Mouse (Mus musculus) MEL (cell line): ENCODE results near the gene Paics.

ENCODE experiments used
- CHD2 ChIP-seq: IDR thresholded peaks from 2 replicates; pipeline ENCODE4 v1.6.1; 2011; ENCODE audit warnings: low read length, improper control_type of control experiment
- CTCF ChIP-seq, 3 experiments: IDR thresholded peaks in 2 of 3; conservative IDR thresholded peaks in 1 of 3; 2 replicates each; pipeline ENCODE4 v1.5.1; 2011 to 2012; ENCODE audit warnings: low read length in 3 of 3, low read depth in 2 of 3, mild to moderate bottlenecking in 2 of 3, improper control_type of control experiment in 1 of 3, inconsistent platforms in 1 of 3, mixed read lengths in 1 of 3, moderate library complexity in 1 of 3; ENCODE audit not compliant: control insufficient read depth in 1 of 3, insufficient read depth in 1 of 3, poor library complexity in 1 of 3, severe bottlenecking in 1 of 3
- MAFK ChIP-seq: IDR thresholded peaks from 2 replicates; pipeline ENCODE4 v1.6.1; 2011; ENCODE audit warnings: low read depth, mild to moderate bottlenecking, low read length, improper control_type of control experiment, borderline replicate concordance
- MYB ChIP-seq: IDR thresholded peaks from 2 replicates; pipeline ENCODE4 v1.6.1; 2011; ENCODE audit warnings: mild to moderate bottlenecking, low read depth, low read length, improper control_type of control experiment
- POLR2A ChIP-seq, 2 experiments: IDR thresholded peaks; 2 replicates each; pipeline ENCODE4 v1.6.1; 2011 to 2012; ENCODE audit warnings: low read length in 2 of 2, mild to moderate bottlenecking in 2 of 2, control low read depth in 1 of 2, improper control_type of control experiment in 1 of 2, low read depth in 1 of 2, moderate library complexity in 1 of 2; ENCODE audit not compliant: control insufficient read depth in 1 of 2, insufficient read depth in 1 of 2, poor library complexity in 1 of 2
- POLR2AphosphoS2 ChIP-seq: IDR thresholded peaks from 2 replicates; pipeline ENCODE4 v1.6.1; 2011; ENCODE audit warnings: low read length, improper control_type of control experiment
- TBP ChIP-seq: IDR thresholded peaks from 2 replicates; pipeline ENCODE4 v1.8.0; 2011; ENCODE audit warnings: low read depth, low read length, improper control_type of control experiment
- UBTF ChIP-seq: IDR thresholded peaks from 2 replicates; pipeline ENCODE4 v1.6.1; 2012; ENCODE audit warnings: low read depth, mild to moderate bottlenecking, inconsistent platforms, low read length, improper control_type of control experiment, moderate library complexity, borderline replicate concordance; ENCODE audit not compliant: insufficient read depth
- USF1 ChIP-seq: IDR thresholded peaks from 2 replicates; pipeline ENCODE4 v1.6.1; 2014; ENCODE audit warnings: low read depth, mild to moderate bottlenecking, inconsistent platforms, low read length, improper control_type of control experiment, moderate library complexity
- ZC3H11A ChIP-seq: IDR thresholded peaks from 2 replicates; pipeline ENCODE4 v1.6.1; 2012; ENCODE audit warnings: low read depth, mild to moderate bottlenecking, inconsistent platforms, low read length, improper control_type of control experiment
- ZNF384 ChIP-seq: IDR thresholded peaks from 2 replicates; pipeline ENCODE4 v1.6.1; 2012; ENCODE audit warnings: low read depth, mild to moderate bottlenecking, inconsistent platforms, low read length, improper control_type of control experiment

GRCm38 (mm10) chr5:76964651-76965050 is 13.5 kb downstream of the Paics start:
- TF ChIP-seq POLR2A (IDR thresholded peaks at IDR 0.05; ENCODE audit: control insufficient read depth in 1 of 2, insufficient read depth in 1 of 2, low read depth in 1 of 2, low read length in 2 of 2, poor library complexity in 1 of 2) (no peak), ZNF384 (no peak), USF1 (no peak), CTCF (IDR thresholded peaks at IDR 0.05 in 2 of 3, conservative IDR thresholded peaks at IDR 0.05 in 1 of 3; ENCODE audit: control insufficient read depth in 1 of 3, insufficient read depth in 1 of 3, low read depth in 2 of 3, low read length in 3 of 3, poor library complexity in 1 of 3, severe bottlenecking in 1 of 3) (peak; percentile 10 to 64 (median 47); a peak in 5 of 6 replicates), POLR2AphosphoS2 (no peak), MYB (no peak), TBP (no peak), MAFK (no peak), UBTF (no peak), CHD2 (no peak), ZC3H11A (no peak)
